Mouse (Mus musculus): ENCODE results near the gene Gm7982.
"Not testable (repeated sequence)": the region's sequence is repeated elsewhere in the genome, so short reads cannot be mapped to it uniquely, and the experiment has no call there.

Gm7982 gene

GRCm38 (mm10) chr5:95741714-95742113 lies at the start of gene Gm7982:
TSS of gene Gm7982 (plus strand) at chr5:95742014.
- DNase-seq: not testable (repeated sequence)

GRCm38 (mm10) chr5:95736073-95736472 lies 5.7 kb upstream of the Gm7982 start, which contains the start of gene Gm7978:
TSS of gene Gm7978 (minus strand) at chr5:95736173.
- not testable (repeated sequence) for DNase-seq

DNA sequence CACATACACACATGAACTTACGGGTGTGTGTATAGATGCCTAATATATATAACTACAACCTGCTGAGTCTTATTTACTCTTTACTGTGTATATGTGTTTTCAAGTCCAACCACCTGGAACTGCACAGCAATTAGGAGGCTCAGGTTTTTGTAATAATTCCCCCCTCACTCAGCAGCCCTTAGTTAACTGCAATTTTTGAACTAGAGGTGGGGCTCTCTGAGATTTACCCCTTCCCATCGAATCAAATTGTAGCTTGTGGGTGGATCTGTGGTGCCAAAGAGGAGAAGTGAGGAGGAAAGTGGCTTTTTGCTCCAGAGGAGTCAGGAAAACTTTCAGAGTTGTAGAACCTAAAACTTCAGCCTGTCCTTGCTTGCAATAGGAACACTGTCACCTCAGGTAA lies 33.9 kb downstream of the Gm7982 start, which contains the start of gene E330014E10Rik:
TSS of gene E330014E10Rik (plus strand) at position 301 of the 400 bp plus-strand sequence.
- not testable (repeated sequence) for DNase-seq
